Mouse (Mus musculus) G1E (cell line): ENCODE measurements around the gene Arhgef2.

Experiments used
- GATA1 ChIP-seq: IDR thresholded peaks from 2 replicates; pipeline ENCODE4 v1.6.1; 2012; ENCODE audit warnings: borderline replicate concordance, low read length, inconsistent platforms, mixed read lengths
- GATA2 ChIP-seq: IDR thresholded peaks from 2 replicates; pipeline ENCODE4 v1.6.1; 2012; ENCODE audit warnings: low read depth, low read length, inconsistent platforms, borderline replicate concordance

DNA sequence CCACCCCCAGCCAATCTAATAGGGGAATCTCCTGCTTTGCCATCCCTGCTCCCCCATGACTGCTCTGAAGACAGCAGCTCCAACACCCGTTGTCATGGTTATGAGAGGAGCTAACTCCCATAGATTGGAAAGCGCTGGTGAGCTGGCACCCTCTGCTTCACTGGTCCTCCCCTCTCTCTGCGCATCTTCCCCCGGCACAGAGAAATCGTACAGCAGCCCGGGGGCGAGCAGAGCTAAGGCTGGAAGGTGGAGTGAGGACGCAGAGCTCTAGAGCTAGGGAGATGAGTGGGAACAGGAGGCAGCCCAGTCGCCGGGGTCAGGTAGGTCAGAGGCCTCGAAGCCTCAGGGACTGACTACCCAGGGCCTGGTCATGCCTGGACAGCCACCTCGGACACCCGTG is 23.5 kb downstream of the Arhgef2 start:
- TF ChIP-seq GATA1 (no peak), GATA2 (no peak)
